Mouse (Mus musculus) left cerebral cortex, adult 6 months (tissue): ENCODE results near the gene Olfr801. TPM values are rescaled to one million over a fixed set of nuclear protein-coding genes. Genes with fewer than 3 reads are reported as not detected.

Experiments
- long read RNA-seq, 2 experiments: library from polyadenylated mRNA; unstranded; transcript quantifications; one replicate each; pipeline ENCODE4 v2.0.0; 2019 to 2020
- polyA plus RNA-seq: library from polyadenylated mRNA; unstranded; fragments of <200 nt; fragmentation: Nextera tagmentation; gene quantifications from 2 replicates; pipeline ENCODE4 v1.2.3, GENCODE M21; 2021

The Olfr801 gene
- polyA plus RNA-seq: not detected in 2 replicates
- long read RNA-seq, experiment 1: 0 reads
- long read RNA-seq, experiment 2: 0 reads

GRCm38 (mm10) chr10:129673765-129674164, at the start of gene Olfr801:
Gene Olfr801 (minus strand): TSS chr10:129673865.

GRCm38 (mm10) chr10:129702910-129703309, 29.2 kb upstream of the Olfr801 start, which contains the start of gene Olfr804:
Gene Olfr804 (plus strand): TSS chr10:129703210.

GRCm38 (mm10) chr10:129694186-129694585, 20.5 kb upstream of the Olfr801 start, which contains the start of gene Olfr803:
Gene Olfr803 (minus strand): TSS chr10:129694286.

GRCm38 (mm10) chr10:129688069-129688468, 14.4 kb upstream of the Olfr801 start, which contains the start of gene Olfr802:
Gene Olfr802 (minus strand): TSS chr10:129688169.

GRCm38 (mm10) chr10:129657394-129657793, 16.3 kb downstream of the Olfr801 start, which contains the start of gene Olfr800:
Gene Olfr800 (plus strand): TSS chr10:129657694.

GRCm38 (mm10) chr10:129637184-129637583, 36.5 kb downstream of the Olfr801 start, which contains the start of gene Olfr799:
Gene Olfr799 (plus strand): TSS chr10:129637484.

GRCm38 (mm10) chr10:129627834-129628233, 45.8 kb downstream of the Olfr801 start, which contains the start of gene Olfr798:
Gene Olfr798 (minus strand): TSS chr10:129627934.

Other genes with a start within 250 kb of the Olfr801 start
- gene Olfr786, start 246.6 kb downstream of the Olfr801 start, polyA plus RNA-seq: not detected in 2 replicates
- gene Olfr787, start 212.0 kb downstream of the Olfr801 start, polyA plus RNA-seq: not detected in 2 replicates
- gene Olfr788, start 202.9 kb downstream of the Olfr801 start, polyA plus RNA-seq: not detected in 2 replicates
- gene Olfr789, start 189.1 kb downstream of the Olfr801 start, polyA plus RNA-seq: not detected in 2 replicates
- not detected in 2 replicates for gene Olfr790, start 175.4 kb downstream of the Olfr801 start, polyA plus RNA-seq
- gene Olfr791, start 152.1 kb downstream of the Olfr801 start, polyA plus RNA-seq: not detected in 2 replicates
- not detected in 2 replicates for gene Olfr792, start 134.7 kb downstream of the Olfr801 start, polyA plus RNA-seq
- not detected in 2 replicates for gene Olfr794, start 106.2 kb downstream of the Olfr801 start, polyA plus RNA-seq
- not detected in 2 replicates for gene Olfr796, start 61.3 kb downstream of the Olfr801 start, polyA plus RNA-seq
- not detected in 2 replicates for gene Olfr798, start 45.9 kb downstream of the Olfr801 start, polyA plus RNA-seq
- gene Olfr799, start 36.4 kb downstream of the Olfr801 start, polyA plus RNA-seq: not detected in 2 replicates
- not detected in 2 replicates for gene Olfr800, start 16.2 kb downstream of the Olfr801 start, polyA plus RNA-seq
- gene Olfr802, start 14.3 kb upstream of the Olfr801 start, polyA plus RNA-seq: 0.03 and 0.07 TPM in 2 replicates
- gene Olfr803, start 20.4 kb upstream of the Olfr801 start, polyA plus RNA-seq: not detected in 2 replicates
- not detected in 2 replicates for gene Olfr804, start 29.3 kb upstream of the Olfr801 start, polyA plus RNA-seq
- not detected in 2 replicates for gene Olfr805, start 55.5 kb upstream of the Olfr801 start, polyA plus RNA-seq
- not detected in 2 replicates for gene Olfr806, start 68.1 kb upstream of the Olfr801 start, polyA plus RNA-seq
- gene Olfr807, start 83.9 kb upstream of the Olfr801 start, polyA plus RNA-seq: not detected in 2 replicates
- not detected in 2 replicates for gene Olfr808, start 91.6 kb upstream of the Olfr801 start, polyA plus RNA-seq
- gene Olfr809, start 100.8 kb upstream of the Olfr801 start, polyA plus RNA-seq: not detected in 2 replicates
- gene Olfr810, start 121.1 kb upstream of the Olfr801 start, polyA plus RNA-seq: not detected in 2 replicates
- not detected in 2 replicates for gene Olfr811, start 130.5 kb upstream of the Olfr801 start, polyA plus RNA-seq
- gene Olfr812, start 172.2 kb upstream of the Olfr801 start, polyA plus RNA-seq: not detected in 2 replicates
- not detected in 2 replicates for gene Olfr813, start 181.5 kb upstream of the Olfr801 start, polyA plus RNA-seq
- not detected in 2 replicates for gene Olfr814, start 206.0 kb upstream of the Olfr801 start, polyA plus RNA-seq
- not detected in 2 replicates for gene Olfr815, start 232.0 kb upstream of the Olfr801 start, polyA plus RNA-seq
- gene Olfr816, start 241.7 kb upstream of the Olfr801 start, polyA plus RNA-seq: not detected in 2 replicates